Mouse (Mus musculus): ENCODE results near the gene Pde11a.

The Pde11a gene

DNA sequence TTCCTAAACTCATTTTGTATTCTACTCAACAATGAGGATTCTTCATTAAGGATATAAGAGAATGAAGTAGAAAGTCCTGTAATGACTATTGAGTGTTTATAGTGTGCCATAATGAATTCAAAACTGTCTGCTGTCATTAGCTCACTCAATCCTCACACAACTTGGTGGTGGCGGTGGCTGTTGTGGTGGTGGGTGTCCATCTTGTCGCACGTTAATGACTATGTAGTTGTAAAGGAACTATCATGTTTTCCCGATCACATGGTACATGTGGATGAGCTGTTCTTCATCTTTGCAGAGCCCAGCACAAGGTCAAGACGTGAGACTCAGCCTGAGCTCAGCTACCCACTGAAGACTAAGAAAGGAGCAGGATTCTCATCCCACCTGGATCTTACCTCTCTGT is 242.7 kb downstream of the Pde11a start:
- no peak for DNase-seq (ENCODE audit: low read depth)

DNA sequence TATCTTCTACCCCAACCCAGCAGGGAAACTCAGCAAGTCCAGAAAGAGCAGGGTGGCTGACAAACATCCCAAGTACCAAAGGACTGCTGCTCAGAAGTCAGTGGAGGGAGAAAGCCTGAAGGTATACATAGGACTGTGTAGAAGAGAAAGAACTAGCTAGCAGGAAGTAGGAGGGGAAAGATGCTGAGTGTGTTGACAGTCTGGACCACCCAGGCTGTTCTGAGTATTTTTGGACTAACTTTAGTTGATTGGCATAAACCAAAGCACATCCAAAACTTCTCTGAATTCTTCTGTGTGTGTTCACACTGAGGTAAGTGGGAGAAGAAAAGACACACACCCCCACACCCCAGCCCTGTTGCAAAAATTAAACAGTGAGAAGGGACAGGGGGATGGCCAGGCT is 248.1 kb downstream of the Pde11a start:
- DNase-seq (ENCODE audit: low read depth): no peak

DNA sequence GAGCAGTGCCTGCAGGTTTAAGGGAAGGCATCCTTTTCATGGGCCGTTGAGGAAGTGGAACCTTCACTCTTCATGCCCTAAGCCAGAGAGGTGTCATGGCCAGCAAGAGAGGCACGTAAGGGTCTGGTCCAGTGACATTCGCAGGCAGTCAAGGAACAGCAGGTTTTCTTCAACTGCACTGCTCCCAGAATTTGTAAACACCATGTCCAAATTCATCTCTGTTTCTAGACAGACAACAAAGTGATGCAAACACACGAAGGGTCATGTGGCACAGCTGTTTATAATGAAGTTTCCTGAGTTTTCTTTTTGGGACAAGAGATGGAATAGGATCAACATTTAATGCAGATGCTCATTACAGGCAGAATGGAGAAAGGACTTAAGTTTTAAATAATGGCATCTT is 249.7 kb downstream of the Pde11a start:
- DNase-seq (ENCODE audit: low read depth): no peak

DNA sequence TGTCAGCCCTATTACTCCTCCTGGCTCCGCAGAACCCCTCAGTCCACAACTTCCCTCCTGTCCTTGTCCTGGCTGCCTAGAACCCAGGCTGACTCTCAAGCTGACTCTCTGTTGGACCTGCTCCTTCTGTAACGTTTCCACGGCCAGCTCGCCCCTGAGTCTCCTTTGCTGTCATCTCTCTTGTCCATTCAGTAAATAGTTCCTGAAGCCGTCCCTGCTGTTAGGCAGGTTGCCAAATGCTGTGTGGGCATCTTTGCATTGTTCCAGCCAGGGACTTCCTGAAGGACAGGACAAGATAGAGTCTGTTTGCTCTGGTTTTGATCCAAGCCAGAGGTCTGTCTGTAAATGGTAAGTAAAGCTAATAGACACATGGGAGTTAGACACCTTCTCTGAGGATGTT is 250.2 kb downstream of the Pde11a start:
- no peak for DNase-seq (ENCODE audit: low read depth)

DNA sequence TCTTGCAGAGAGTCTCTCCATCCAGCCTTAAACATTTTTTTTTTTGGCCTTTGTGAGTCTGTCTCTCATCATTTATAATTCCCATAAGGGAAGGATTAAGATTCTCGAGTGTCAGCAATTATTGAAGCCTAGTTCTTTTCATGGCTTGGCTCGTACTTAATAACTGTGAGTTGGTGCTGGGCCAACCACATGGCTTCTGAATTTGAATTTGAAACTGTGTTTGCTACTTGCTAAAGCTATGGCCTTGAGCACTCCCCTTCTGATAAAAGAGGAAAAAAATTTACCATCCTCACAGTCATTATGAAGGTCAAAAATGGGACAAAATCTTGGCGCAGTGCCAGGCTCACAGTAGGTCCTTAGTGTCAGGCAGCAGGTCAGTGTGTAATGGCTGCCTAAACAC is 251.4 kb downstream of the Pde11a start:
- no peak for DNase-seq (ENCODE audit: low read depth)

DNA sequence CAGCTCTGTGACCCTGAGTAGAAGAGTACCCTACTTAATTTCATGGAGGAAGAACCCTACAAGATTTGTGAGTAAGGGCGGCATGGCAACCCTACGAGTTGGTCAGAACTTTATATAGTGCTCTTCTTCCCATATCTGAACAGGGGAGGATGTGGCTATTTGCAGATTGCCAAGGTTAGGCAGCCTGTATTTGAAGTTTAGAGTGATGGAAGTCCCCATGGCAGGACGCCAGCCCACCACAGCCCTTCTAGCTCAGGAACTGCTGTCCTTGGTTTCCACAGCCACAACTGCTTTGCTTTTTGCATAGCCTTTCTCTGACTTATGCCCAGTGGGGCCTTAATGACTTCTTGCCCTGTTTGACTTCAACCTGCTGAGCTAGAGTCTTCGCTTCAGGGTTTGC is 253.6 kb downstream of the Pde11a start:
- DNase-seq (ENCODE audit: low read depth): peak; percentile 75

DNA sequence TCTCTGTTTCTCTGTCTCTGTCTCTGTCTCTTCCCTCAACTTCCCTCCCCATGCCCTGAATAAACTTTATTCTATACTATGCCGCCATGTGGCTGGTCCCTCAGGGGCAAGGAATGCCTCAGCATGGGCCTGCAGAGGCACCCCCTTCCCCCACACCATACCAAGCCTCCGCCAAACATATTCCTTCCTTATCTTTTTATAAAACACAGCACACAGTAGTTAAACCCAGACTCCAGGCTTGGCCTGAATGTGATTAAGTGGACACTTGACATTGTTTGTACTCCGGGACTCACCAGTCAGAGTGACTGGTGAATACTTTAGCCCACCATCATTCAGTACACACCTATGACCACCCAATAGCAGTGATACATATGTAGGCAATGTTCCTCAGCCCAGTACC is 254.7 kb downstream of the Pde11a start:
- DNase-seq (ENCODE audit: low read depth): no peak

DNA sequence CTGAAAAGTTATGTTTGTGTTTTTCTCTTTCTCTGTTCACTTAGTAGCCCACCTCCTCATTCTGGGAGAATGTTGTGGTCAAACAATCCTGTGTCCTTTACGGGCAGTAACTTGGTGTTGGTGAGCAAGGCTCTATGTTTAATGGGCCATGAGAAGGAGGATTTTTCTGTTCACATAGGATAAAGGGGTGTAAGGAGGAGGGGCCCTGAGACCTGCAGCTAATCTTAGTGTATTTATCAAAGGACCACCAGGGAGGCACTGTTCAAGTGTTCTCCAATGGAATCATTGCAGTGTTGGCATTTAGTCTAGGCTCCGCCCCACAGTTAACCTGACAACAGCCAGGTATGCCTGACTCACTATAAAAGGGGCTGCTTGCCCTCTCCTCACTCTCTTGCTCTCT is 255.2 kb downstream of the Pde11a start:
- no peak for DNase-seq (ENCODE audit: low read depth)

DNA sequence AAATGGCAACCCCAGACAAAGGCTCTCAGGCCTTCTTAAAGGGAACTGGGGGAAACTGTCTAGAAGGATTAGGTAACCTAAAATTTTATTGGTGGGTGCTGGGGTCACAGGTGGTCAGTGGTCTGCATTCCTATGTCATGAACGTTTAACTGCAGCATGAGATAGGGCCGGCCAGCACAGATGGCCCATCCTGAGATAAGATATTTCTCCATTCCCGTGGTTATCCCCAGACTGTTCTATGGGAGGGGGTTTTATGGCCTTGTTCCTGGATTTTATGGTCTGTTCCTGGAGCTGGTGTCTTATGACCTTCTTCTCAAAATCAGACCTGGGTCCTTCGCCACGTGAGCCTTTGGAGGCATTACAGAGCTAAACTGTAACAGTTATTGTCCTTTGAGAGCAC is 256.6 kb downstream of the Pde11a start:
- no peak for DNase-seq (ENCODE audit: low read depth)

DNA sequence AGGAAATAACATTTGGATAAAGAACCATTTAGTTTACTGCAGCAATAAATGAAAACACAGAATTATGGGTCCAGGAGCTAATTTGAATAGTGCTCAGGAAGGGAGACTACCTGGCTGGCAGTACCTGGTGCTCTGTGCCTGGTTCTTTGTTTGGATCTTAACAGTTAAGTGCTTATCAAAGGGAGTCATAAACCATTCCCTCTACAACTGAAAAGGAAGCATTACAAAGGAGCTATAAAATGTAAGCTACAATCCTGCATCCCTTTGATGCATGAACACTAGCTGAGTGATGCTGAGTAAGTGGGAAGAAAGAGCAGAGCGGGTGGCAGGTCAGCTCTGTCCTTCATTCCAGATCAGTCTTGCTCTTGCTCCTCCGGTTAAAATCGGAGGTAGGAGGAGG is 258.0 kb downstream of the Pde11a start:
- DNase-seq (ENCODE audit: low read depth): no peak

DNA sequence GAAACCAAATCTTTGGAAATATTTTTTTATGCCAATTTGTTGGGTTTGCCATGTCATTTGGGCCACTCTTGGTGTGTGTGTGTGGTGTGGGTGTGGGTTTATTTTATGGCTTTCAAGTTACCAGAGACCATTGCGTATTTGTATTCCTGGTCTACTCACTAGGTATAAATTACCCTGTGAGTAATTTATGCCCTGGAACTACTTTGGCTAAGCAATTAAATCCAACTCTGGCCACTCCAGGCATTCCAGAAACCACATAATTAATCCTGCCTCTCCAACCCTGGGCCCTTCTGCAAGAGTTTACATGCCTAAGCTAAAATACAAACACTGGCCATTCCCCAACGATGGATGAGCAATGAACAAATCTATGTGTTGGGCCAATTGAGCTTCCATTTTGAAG is 261.7 kb downstream of the Pde11a start:
- no peak for DNase-seq (ENCODE audit: low read depth)

DNA sequence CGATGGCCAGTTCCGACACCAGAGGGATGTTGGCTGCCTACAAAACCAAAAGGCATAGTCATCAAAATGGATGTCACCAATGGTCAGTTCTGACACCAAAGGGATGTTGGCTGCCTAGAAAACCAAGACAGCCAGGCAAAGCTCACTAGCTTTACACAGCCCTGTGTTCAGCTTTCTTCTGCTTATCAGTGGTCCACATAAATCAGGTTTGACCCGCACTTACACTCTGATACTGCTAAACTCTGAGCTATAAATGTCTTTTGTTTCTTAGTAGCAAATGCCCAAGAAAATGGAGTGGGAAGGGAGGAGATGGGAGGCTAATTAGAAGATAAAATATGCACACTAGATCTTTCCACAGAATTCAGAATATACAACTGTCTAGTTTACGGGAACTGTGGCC is 262.5 kb downstream of the Pde11a start:
- no peak for DNase-seq (ENCODE audit: low read depth)

DNA sequence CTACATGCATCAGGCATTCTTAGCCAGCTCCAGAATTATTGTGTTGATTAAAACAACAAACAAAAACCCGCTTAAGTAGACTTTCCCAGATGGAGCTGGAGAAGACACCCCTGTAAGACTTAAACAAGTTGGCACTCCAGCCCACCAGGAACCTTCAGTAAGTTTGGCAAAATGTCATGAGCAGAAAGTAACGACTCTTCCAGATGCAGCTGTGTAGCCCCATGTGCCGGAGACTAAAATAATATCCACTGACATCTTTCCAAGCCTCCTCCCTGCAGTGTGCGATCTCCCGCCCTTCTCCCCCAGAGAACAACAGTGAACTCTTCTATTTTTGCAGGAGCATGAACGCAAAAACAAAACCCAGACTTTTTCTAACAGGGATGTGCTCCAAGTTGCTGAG is 265.5 kb downstream of the Pde11a start:
- DNase-seq (ENCODE audit: low read depth): no peak

DNA sequence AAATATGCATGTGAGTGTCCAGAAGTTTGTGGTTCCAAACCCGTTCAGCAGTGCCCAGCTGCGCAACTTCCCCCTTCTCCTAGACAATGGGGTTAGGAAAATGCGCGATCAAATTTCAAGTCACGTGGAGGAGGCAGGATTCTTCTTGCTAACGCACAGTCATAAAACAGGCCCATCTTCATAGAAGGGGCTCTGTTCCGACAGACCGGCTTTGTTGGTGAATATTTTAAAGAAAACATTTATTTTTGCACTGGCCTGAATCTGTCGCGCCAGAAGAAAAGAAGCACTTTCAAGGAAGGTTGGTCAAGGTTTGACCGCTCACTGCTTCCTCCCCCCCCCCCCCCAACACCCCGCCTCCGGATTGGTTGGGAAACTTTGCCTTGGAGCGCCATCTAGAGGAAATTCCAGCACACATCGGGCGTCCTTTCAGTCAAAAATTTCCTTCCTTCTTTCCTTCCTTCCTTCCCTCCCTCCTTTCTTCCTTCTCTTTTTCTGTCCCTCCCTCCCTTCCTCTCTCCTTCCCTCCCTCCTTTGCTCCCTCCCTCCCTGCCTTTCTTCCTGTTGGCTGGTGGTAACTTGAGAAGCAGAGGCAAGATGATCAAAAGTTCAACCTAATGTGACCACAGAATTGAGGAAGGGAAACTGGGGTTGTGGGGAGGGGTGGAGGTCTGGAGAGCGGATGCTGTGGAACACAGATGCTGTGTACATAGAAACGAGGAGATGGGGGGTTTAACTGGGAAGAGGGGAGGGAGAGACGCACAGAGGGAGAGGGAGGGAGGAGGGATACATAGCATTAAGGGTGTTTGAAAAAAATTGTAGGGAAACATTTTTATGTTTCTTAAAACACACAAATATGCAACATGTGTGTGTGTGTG is 267.9 kb downstream of the Pde11a start:
- DNase-seq (ENCODE audit: low read depth): peak; percentile 94

DNA sequence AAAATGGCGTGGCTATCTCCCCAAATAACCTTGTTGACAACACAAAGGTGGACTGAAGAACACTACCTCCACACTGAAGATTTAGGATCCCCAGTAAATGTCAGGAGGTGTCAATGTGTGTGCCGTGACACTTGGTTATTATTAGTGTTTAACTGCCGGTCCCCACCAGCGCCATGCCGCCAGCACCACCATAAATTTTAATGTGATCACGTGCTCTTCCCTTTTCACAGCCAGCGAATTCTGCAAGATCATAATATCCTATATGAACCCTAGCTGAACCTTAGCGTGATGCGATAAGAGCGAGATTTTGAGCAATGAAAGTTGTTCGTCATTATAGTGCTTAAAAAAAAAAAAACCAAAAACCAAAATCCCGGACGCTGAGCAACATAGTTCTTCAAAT is 269.3 kb downstream of the Pde11a start:
- no peak for DNase-seq (ENCODE audit: low read depth)

DNA sequence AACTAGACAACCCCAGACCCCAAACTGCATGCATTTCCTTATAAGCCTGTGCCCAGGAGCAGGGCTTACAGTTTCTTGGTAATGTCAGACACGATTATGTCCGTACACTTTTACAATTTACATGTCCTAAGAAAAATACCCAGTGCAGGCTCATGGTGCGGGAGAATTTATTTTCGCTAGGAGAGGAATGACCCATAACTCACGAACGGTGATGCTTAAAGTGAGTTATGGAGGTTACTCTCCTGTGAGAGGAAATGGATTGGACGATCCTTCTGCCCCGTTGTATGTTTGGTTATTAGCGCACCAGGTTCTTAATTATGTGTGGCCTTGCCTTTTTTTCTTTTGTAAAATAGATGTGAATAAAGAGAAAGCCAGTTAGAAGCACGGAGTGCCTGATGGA is 270.4 kb downstream of the Pde11a start:
- no peak for DNase-seq (ENCODE audit: low read depth)

DNA sequence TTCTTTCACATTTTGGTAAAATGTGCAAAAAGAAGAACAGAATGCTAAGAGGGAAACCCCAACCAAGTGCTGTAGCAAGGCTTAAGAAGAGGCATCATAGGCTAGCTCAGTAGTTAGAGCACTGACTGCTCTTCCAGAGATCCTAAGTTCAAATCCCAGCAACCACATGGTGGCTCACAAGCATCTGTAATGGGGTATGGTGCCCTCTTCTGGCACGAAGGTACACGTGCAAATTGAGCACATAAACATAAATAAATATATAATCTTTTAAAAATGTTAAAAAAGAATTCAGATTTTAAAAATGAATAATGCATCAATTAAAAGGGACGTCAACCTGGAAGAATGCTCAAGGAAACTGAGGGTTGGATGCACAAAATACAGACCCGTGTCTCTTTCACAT is 271.4 kb downstream of the Pde11a start:
- peak; percentile 46 for DNase-seq (ENCODE audit: low read depth)

DNA sequence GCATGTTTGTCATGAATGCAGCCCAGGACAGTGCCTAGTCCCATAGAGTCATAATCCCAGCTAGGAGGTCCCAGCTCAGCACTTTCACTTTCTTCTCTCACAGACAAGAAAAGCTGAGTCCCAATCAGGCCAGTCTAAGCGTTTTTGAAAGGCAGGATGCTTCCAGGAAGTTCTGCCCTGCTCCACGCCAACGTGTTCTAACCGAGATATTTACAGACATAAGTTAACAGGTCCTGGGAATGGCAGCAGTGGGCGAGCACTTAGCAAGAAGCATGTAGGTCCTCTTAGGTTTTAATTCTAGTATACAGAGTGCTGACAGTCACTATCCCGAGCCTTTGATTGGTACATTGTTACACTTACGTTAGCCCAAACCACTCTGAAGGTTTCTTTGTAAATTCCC is 273.3 kb downstream of the Pde11a start:
- peak; percentile 19 for DNase-seq (ENCODE audit: low read depth)

DNA sequence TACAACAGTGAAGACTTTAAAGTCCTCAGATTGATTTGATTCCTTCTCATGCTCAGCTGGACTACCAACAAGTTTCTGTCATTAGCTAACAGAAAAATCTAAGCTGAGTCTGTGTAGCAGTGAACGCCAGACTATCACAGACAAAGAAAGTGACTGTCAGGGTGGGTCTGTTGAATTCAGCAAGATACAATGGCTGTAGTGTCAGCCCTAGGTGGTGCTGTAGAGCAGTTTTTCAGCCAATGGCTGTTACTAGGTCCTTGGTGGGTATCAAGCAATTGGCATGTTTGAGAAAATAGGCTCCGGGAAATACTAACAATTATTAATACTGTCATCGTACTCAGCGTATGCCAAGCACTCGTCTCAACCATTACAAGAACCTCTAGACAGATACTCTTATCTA is 274.5 kb downstream of the Pde11a start:
- DNase-seq (ENCODE audit: low read depth): peak; percentile 67

DNA sequence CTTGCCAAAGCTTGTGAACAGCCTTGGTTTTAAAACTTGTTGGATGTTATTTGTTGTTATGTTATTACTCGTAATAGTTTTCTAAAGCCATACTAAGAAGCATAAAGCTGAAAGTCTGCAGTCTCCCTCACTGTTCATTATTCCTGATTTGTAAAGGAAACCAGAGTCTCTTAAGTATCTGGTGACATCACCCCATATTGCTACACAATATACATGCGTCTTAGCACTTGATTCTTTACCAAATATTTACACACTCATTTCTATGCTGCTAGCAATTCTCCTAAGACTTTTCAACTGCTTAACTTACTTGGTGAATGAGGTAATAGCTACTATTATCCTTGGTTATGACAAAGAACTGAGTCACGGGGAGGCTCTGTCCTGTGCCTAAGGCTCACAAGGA is 278.4 kb downstream of the Pde11a start:
- no peak for DNase-seq (ENCODE audit: low read depth)

DNA sequence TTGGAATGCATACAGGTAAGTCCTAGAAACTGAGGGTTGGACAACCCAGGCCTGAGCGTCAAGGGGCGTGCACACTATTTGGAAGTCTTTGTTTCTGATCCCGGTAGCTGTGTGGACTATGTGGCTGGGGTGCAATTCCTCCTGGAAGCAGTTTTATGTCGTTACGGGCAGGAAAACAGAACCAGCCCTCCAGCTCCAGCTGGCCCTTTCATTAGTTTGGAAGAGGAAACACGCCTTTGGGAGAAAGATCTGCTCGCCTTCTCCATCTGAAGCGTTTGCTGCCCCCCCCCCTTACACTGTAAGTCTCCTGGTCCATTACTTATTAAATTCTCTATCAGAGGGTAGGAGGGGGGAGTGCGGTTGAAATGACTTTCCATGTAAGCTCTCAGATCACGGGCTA is 279.0 kb downstream of the Pde11a start:
- no peak for DNase-seq (ENCODE audit: low read depth)

DNA sequence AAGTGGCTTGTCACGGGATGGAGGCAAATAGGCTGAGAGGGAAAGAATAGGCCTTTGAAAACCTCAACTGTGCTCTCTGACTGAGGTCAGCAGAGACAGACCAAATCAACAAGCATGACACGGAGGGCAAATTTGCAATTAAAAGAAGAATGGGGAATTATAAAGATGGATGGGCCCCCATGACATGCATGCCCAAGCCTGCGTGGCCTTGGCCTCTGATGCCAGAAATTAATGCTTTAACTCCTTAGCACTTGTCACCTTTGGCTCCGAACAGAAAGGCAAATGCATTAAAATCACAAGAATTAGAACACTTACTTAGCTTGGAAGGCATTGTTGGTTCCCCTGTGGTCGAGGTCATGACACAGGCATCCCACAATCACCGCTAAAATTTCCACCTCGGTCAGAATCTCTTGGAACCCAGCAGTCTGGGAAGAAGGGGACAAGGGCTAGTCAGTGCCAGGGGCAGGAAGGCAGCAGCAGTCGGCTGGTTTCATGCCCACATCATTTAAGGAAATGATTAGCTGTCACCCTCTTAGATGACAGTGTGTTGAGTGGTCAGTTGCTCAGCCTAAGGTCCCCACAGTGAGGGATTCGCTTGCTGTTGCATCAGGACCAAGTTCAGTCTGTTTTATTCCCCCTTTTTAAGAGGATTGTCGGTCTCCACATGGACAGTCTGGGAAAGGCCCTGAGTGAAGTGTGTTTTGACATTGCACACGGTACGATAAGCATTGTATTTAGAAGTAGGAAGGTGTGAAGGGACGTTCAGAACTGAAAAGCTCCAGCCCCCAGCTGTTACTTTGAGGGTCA is 279.7 kb downstream of the Pde11a start:
- no peak for DNase-seq (ENCODE audit: low read depth)

DNA sequence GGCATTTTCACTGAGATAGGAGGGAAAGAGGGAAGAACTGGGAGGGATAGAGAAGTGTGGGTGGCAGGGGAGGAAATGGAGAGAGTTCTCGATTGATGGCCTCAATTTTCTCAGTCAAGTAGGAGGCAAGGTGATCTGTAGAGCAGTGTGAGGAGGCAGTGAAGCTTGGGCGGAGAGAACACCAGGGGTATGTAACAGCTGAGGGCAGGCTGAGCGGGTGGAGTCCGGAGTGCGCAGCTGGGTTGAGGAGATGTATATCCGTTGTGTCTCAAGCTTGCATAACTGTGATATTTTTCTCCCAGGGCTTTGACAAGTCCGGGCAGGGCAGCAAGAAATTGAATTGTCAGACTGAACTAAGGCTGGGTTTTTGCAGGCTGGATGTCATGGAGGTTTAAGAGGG is 281.0 kb downstream of the Pde11a start:
- DNase-seq (ENCODE audit: low read depth): no peak
